Mouse (Mus musculus) spleen, postnatal 36 days (tissue): ENCODE measurements around the gene Ttc7b.

Source experiments
- DNase-seq, 2 experiments: peaks; one replicate each; pipeline ENCODE4 v3.0.0; 2022; ENCODE audit warnings: low spot score in 2 of 2, mixed read lengths in 1 of 2

The Ttc7b gene

GRCm38 (mm10) chr12:100520794-100521186 lies at the start of gene Ttc7b:
Gene Ttc7b (minus strand): TSS chr12:100520826.
- peak; percentile 30 to 46 for DNase-seq

GRCm38 (mm10) chr12:100568831-100569230 lies 48.2 kb upstream of the Ttc7b start:
- DNase-seq, result no peak

GRCm38 (mm10) chr12:100568105-100568504 lies 47.5 kb upstream of the Ttc7b start:
- no peak for DNase-seq

GRCm38 (mm10) chr12:100567627-100568026 lies 47.0 kb upstream of the Ttc7b start:
- no peak for DNase-seq

GRCm38 (mm10) chr12:100553675-100554074 lies 33.0 kb upstream of the Ttc7b start:
- DNase-seq, result no peak

- no peak for DNase-seq
Measured at GRCm38 (mm10) chr12:100551972-100552371, 31.3 kb upstream of the Ttc7b start.

GRCm38 (mm10) chr12:100544194-100544567 lies 23.6 kb upstream of the Ttc7b start:
- DNase-seq, result no peak

GRCm38 (mm10) chr12:100543437-100544193 lies 23.0 kb upstream of the Ttc7b start:
- DNase-seq, result no peak

- DNase-seq, result no peak
Measured at GRCm38 (mm10) chr12:100542494-100542893, 21.9 kb upstream of the Ttc7b start.

- DNase-seq, result no peak
Measured at GRCm38 (mm10) chr12:100542076-100542475, 21.4 kb upstream of the Ttc7b start.

- no peak for DNase-seq
Measured at GRCm38 (mm10) chr12:100539158-100539714, 18.6 kb upstream of the Ttc7b start.

- no peak for DNase-seq
Measured at GRCm38 (mm10) chr12:100538445-100539157, 18.0 kb upstream of the Ttc7b start.

GRCm38 (mm10) chr12:100537091-100537490 lies 16.5 kb upstream of the Ttc7b start:
- DNase-seq, result no peak

- DNase-seq, result no peak
Measured at GRCm38 (mm10) chr12:100535028-100535427, 14.4 kb upstream of the Ttc7b start.

GRCm38 (mm10) chr12:100534028-100534427 lies 13.4 kb upstream of the Ttc7b start:
- DNase-seq, result no peak

GRCm38 (mm10) chr12:100533209-100533608 lies 12.6 kb upstream of the Ttc7b start:
- no peak for DNase-seq

GRCm38 (mm10) chr12:100531740-100532139 lies 11.1 kb upstream of the Ttc7b start:
- no peak for DNase-seq

- DNase-seq, result no peak
Measured at GRCm38 (mm10) chr12:100530871-100531270, 10.2 kb upstream of the Ttc7b start.

- no peak for DNase-seq
Measured at GRCm38 (mm10) chr12:100529651-100530050, 9.0 kb upstream of the Ttc7b start.

- DNase-seq, result peak in 1 of 2 experiments; percentile 29
Measured at GRCm38 (mm10) chr12:100529172-100529571, 8.5 kb upstream of the Ttc7b start.

- no peak for DNase-seq
Measured at GRCm38 (mm10) chr12:100528246-100528645, 7.6 kb upstream of the Ttc7b start.

GRCm38 (mm10) chr12:100527753-100528152 lies 7.1 kb upstream of the Ttc7b start:
- DNase-seq, result peak; percentile 75 to 78

GRCm38 (mm10) chr12:100527241-100527640 lies 6.6 kb upstream of the Ttc7b start:
- DNase-seq, result no peak
